Mouse (Mus musculus): ENCODE measurements around the gene Mecr. TPM values are rescaled to one million over a fixed set of nuclear protein-coding genes. Genes with fewer than 3 reads are reported as not detected.

The Mecr gene
- polyA plus RNA-seq, 1 experiment from 2014 or later, result 43.3 TPM

DNA sequence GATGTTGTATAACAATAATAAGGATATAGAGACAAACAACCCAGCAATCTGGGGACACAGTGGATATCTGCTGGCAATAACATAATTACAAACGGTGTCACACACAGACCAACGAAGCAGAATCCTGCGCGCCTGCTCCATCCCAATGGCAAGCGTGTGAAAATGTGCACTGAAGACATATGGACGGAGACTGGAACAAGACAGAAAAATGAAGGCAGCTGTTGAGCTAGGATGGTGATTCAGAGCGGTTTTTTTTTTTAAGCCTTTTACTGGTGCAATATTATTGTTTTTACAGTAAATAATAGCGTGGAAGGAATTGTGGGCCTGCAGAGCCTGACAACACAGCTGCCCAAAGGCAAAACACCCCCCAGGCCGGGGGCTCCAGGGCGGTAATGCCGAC, 30.8 kb upstream of the Mecr start:
- Histone ChIP-seq H3K36me3 (ENCODE audit: control insufficient read depth, insufficient read depth, low read length) (no peaks in the 10 kb centered on the region), H3K27me3 (ENCODE audit: control insufficient read depth, insufficient read depth, low read length) (no peaks in the 10 kb centered on the region), H3K27ac (replicated peaks; ENCODE audit: low read depth, low read length) (no peak overlapping the region), H3K9ac (ENCODE audit: low read length) (no peak overlapping the region), H3K4me1 (ENCODE audit: control insufficient read depth, insufficient read depth, low read length) (no peaks in the 10 kb centered on the region), H3K9me3 (ENCODE audit: control insufficient read depth, low read length) (no peaks in the 10 kb centered on the region), H3K4me3 (ENCODE audit: low read depth, low read length) (no peak overlapping the region), H3K4me2 (ENCODE audit: low read depth, severe bottlenecking) (no peak overlapping the region)
- DNase-seq (ENCODE audit: low spot score) (no peak), ATAC-seq (ENCODE audit: insufficient number of reproducible peaks, low FRiP score, low TSS enrichment, low read depth) (no peak)
- 88% methylated on average over 11 of the region's 11 CpGs for WGBS

DNA sequence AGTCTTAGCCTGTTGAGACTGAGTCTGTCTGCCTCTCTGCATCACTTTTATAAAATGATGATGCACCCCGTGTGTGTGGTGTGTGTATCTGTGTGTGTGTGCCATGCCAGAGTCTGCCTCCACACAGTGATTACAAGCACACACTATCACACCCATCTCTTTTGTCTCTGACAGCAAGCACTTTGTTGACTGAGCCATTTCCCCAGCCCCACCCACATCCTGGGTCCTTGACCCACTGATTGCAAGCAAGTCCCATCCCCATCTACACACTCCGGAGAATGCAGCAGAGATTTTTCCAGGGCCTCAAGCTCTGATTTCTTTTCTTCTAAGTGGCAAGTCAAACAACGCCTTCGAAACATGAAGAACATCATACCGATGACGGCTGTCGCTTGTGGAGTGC, 29.5 kb upstream of the Mecr start:
- no peak overlapping the region for H3K27ac ChIP-seq (replicated peaks; ENCODE audit: low read depth, low read length)
- 94% methylated on average over 7 of the region's 7 CpGs for WGBS
- no peak overlapping the region for H3K4me3 ChIP-seq (ENCODE audit: low read depth, low read length)

DNA sequence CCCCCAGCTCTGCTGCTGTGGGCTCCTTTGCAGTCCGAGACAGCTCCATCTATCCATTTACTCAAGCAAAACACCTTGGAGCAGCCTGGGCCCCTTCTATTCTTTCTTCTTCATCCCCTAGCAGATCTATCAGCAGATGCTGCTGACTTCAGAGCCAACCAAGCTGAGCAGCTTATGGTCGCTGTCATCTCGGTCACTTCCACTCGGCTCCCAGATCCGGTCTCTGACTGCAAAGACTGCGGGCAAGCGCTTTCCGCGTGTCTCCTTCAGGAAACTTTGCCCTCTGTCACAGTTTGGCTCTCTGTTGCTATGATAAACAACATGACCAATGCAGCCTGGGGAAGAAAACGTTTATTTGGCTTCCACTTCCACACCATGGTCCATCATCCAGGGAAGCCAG, 28.4 kb upstream of the Mecr start:
- Histone ChIP-seq H3K9ac (ENCODE audit: low read length) (no peak overlapping the region), H3K9me3 (ENCODE audit: control insufficient read depth, low read length) (no peaks in the 10 kb centered on the region), H3K36me3 (ENCODE audit: control insufficient read depth, insufficient read depth, low read length) (no peaks in the 10 kb centered on the region), H3K4me2 (ENCODE audit: low read depth, severe bottlenecking) (no peak overlapping the region), H3K4me1 (ENCODE audit: control insufficient read depth, insufficient read depth, low read length) (no peaks in the 10 kb centered on the region), H3K27ac (replicated peaks; ENCODE audit: low read depth, low read length) (no peak overlapping the region), H3K27me3 (ENCODE audit: control insufficient read depth, insufficient read depth, low read length) (no peaks in the 10 kb centered on the region), H3K4me3 (ENCODE audit: low read depth, low read length) (no peak overlapping the region)
- ATAC-seq (ENCODE audit: insufficient number of reproducible peaks, low FRiP score, low TSS enrichment, low read depth) (no peak), DNase-seq (ENCODE audit: low spot score) (no peak)
- 85% methylated on average over 10 of the region's 10 CpGs for WGBS

More for the DNA sequence above, 29.5 kb upstream of the Mecr start:
- H3K4me2 ChIP-seq (ENCODE audit: low read depth, severe bottlenecking), result no peak overlapping the region
- H3K9ac ChIP-seq (ENCODE audit: low read length), result no peak overlapping the region
- no peaks in the 10 kb centered on the region for H3K4me1 ChIP-seq (ENCODE audit: control insufficient read depth, insufficient read depth, low read length)
- ATAC-seq (ENCODE audit: insufficient number of reproducible peaks, low FRiP score, low TSS enrichment, low read depth), result no peak
- no peaks in the 10 kb centered on the region for H3K27me3 ChIP-seq (ENCODE audit: control insufficient read depth, insufficient read depth, low read length)
- no peak for DNase-seq (ENCODE audit: low spot score)
- H3K36me3 ChIP-seq (ENCODE audit: control insufficient read depth, insufficient read depth, low read length), result no peaks in the 10 kb centered on the region
- H3K9me3 ChIP-seq (ENCODE audit: control insufficient read depth, low read length), result no peaks in the 10 kb centered on the region

DNA sequence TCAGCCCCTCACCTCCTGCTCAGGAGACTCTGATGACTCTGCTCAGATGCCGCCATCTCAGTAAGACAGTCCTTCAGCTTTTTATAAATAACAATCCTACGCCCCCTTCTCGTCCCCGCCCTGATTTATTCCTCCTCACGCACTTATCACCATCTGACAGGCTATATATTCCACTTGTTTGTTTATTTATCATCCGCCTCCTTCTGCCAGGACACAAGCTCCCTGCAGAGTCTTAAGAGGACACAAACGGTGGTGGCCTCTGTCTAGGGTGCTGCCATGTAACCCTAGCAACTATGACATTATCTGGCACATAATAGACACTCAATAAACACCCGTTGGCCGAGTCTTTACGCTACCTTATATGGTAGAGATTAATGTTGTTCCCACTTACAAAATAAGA, 27.5 kb upstream of the Mecr start:
- no peak for ATAC-seq (ENCODE audit: insufficient number of reproducible peaks, low FRiP score, low TSS enrichment, low read depth)
- H3K9me3 ChIP-seq (ENCODE audit: control insufficient read depth, low read length), result no peaks in the 10 kb centered on the region
- 78% methylated on average over 10 of the region's 10 CpGs for WGBS
- no peak overlapping the region for H3K4me3 ChIP-seq (ENCODE audit: low read depth, low read length)
- no peak for DNase-seq (ENCODE audit: low spot score)
- H3K27me3 ChIP-seq (ENCODE audit: control insufficient read depth, insufficient read depth, low read length), result no peaks in the 10 kb centered on the region
- H3K36me3 ChIP-seq (ENCODE audit: control insufficient read depth, insufficient read depth, low read length), result no peaks in the 10 kb centered on the region
- no peak overlapping the region for H3K9ac ChIP-seq (ENCODE audit: low read length)
- H3K4me1 ChIP-seq (ENCODE audit: control insufficient read depth, insufficient read depth, low read length), result no peaks in the 10 kb centered on the region
- no peak overlapping the region for H3K4me2 ChIP-seq (ENCODE audit: low read depth, severe bottlenecking)
- H3K27ac ChIP-seq (replicated peaks; ENCODE audit: low read depth, low read length), result no peak overlapping the region

DNA sequence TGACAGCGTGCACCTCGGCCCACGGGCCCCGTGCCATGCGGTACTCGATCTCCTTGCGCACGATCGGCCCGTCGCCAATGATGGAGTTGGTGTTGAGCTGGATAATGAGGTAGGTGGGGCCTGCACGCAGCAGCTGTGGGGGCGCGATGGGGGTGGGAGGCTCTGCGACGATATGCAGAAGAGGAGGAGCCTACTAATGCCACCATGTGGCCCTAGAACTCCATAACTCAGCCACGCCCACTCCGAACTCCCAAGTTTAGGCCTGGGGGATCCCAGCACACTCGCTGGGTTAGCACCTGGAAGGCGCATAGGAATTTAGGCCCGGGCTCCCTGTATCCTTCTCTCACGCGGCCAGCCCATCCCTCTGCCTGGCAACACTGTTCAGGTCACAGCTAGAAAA, 24.3 kb upstream of the Mecr start:
- Histone ChIP-seq H3K9ac (ENCODE audit: low read length) (no peak overlapping the region), H3K4me1 (ENCODE audit: control insufficient read depth, insufficient read depth, low read length) (no peaks in the 10 kb centered on the region), H3K36me3 (ENCODE audit: control insufficient read depth, insufficient read depth, low read length) (no peaks in the 10 kb centered on the region), H3K27me3 (ENCODE audit: control insufficient read depth, insufficient read depth, low read length) (no peaks in the 10 kb centered on the region), H3K4me3 (ENCODE audit: low read depth, low read length) (no peak overlapping the region), H3K27ac (replicated peaks; ENCODE audit: low read depth, low read length) (no peak overlapping the region), H3K9me3 (ENCODE audit: control insufficient read depth, low read length) (no peaks in the 10 kb centered on the region), H3K4me2 (ENCODE audit: low read depth, severe bottlenecking) (no peak overlapping the region)
- DNase-seq (ENCODE audit: low spot score), result no peak
- ATAC-seq (ENCODE audit: insufficient number of reproducible peaks, low FRiP score, low TSS enrichment, low read depth), result no peak
- WGBS, result 45% methylated on average over 23 of the region's 23 CpGs

DNA sequence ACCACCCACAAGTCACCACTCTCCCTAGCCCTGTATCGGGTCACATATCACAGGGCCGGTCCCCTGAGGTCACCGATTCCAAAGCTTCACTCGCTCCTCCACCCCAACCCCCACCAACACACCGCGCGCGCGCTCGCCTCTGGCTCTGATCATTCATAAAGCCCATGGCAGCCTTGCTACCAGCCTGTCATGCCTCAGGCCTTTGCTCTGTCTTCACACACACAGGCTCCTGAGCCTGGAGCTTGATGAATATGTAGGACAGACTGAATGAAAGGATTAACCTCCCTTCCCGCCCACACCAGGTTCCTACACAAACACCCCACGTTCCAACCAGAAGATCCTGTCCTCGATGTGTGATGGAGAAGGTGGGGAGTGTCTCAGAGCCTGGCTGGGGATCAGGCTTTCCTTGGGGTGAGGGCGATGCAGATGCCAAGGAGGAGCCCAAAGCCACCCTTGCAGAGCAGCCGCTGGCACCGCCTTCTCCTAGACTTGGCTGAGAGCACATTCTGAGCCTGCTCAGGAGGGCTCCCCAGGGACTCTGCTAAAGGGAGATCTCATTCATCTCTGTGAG, 22.0 kb upstream of the Mecr start:
- Histone ChIP-seq H3K9me3 (ENCODE audit: control insufficient read depth, low read length) (no peaks in the 10 kb centered on the region), H3K36me3 (ENCODE audit: control insufficient read depth, insufficient read depth, low read length) (no peaks in the 10 kb centered on the region), H3K4me2 (ENCODE audit: low read depth, severe bottlenecking) (no peak overlapping the region), H3K9ac (ENCODE audit: low read length) (no peak overlapping the region), H3K4me1 (ENCODE audit: control insufficient read depth, insufficient read depth, low read length) (peaks cover 1% of the 10 kb centered on the region; the same call in 1 of the 2 replicates), H3K4me3 (ENCODE audit: low read depth, low read length) (no peak overlapping the region), H3K27ac (replicated peaks; ENCODE audit: low read depth, low read length) (no peak overlapping the region), H3K27me3 (ENCODE audit: control insufficient read depth, insufficient read depth, low read length) (no peaks in the 10 kb centered on the region)
- DNase-seq (ENCODE audit: low spot score) (no peak), ATAC-seq (ENCODE audit: insufficient number of reproducible peaks, low FRiP score, low TSS enrichment, low read depth) (no peak)
- 50% methylated on average over 16 of the region's 16 CpGs for WGBS

DNA sequence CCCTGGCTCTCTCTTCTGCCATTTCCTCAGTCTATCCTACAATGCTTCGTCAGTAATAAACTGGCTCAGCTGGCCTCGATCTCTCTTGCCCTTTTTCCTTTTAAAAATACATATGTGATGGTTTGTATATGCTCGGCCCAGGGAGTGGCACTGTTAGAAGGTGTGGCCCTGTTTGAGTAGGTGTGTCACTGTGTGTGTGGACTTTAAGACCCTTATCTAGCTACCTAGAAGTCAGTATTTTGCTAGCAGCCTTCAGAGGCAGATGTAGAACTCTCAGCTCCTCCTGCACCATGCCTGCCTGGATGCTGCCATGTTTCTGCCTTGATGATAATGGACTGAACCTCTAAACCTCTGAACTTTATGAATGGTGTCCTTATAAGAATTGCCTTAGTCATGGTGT, 20.7 kb upstream of the Mecr start:
- H3K9me3 ChIP-seq (ENCODE audit: control insufficient read depth, low read length), result no peaks in the 10 kb centered on the region
- 75% methylated on average over 3 of the region's 3 CpGs for WGBS
- peaks cover 9% of the 10 kb centered on the region; the same call in 1 of the 2 replicates for H3K4me1 ChIP-seq (ENCODE audit: control insufficient read depth, insufficient read depth, low read length)
- no peak overlapping the region for H3K4me3 ChIP-seq (ENCODE audit: low read depth, low read length)
- ATAC-seq (ENCODE audit: insufficient number of reproducible peaks, low FRiP score, low TSS enrichment, low read depth), result no peak
- H3K9ac ChIP-seq (ENCODE audit: low read length), result no peak overlapping the region
- H3K4me2 ChIP-seq (ENCODE audit: low read depth, severe bottlenecking), result no peak overlapping the region
- H3K36me3 ChIP-seq (ENCODE audit: control insufficient read depth, insufficient read depth, low read length), result no peaks in the 10 kb centered on the region
- no peak overlapping the region for H3K27ac ChIP-seq (replicated peaks; ENCODE audit: low read depth, low read length)
- H3K27me3 ChIP-seq (ENCODE audit: control insufficient read depth, insufficient read depth, low read length), result no peaks in the 10 kb centered on the region
- DNase-seq (ENCODE audit: low spot score), result no peak

DNA sequence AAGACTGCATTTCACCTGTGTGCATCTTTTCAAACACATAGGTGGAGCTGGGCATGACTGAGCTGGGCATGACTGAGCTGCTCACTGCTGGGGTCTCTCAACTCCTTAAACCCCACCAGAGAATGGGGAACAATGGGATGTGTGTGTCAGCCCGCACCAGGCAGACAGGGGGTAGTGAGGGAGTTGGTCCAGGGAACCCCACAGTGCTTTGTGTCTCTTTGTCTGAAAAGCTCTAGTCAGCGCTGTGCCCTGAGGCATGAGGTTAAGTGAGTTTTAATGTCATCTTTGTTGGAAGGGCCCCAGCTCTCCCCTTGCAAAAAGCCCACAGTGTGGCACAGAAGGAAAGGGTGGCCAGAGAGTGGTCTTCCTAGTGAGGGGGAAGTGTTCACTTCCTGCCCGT, 18.3 kb upstream of the Mecr start:
- Histone ChIP-seq H3K27me3 (ENCODE audit: control insufficient read depth, insufficient read depth, low read length) (no peaks in the 10 kb centered on the region), H3K4me1 (ENCODE audit: control insufficient read depth, insufficient read depth, low read length) (peaks cover 9% of the 10 kb centered on the region; the same call in 1 of the 2 replicates), H3K4me2 (ENCODE audit: low read depth, severe bottlenecking) (no peak overlapping the region), H3K4me3 (ENCODE audit: low read depth, low read length) (no peak overlapping the region), H3K9me3 (ENCODE audit: control insufficient read depth, low read length) (no peaks in the 10 kb centered on the region), H3K36me3 (ENCODE audit: control insufficient read depth, insufficient read depth, low read length) (no peaks in the 10 kb centered on the region), H3K27ac (replicated peaks; ENCODE audit: low read depth, low read length) (no peak overlapping the region), H3K9ac (ENCODE audit: low read length) (no peak overlapping the region)
- no peak for DNase-seq (ENCODE audit: low spot score)
- ATAC-seq (ENCODE audit: insufficient number of reproducible peaks, low FRiP score, low TSS enrichment, low read depth), result no peak
- WGBS, result 77% methylated on average over 3 of the region's 3 CpGs

DNA sequence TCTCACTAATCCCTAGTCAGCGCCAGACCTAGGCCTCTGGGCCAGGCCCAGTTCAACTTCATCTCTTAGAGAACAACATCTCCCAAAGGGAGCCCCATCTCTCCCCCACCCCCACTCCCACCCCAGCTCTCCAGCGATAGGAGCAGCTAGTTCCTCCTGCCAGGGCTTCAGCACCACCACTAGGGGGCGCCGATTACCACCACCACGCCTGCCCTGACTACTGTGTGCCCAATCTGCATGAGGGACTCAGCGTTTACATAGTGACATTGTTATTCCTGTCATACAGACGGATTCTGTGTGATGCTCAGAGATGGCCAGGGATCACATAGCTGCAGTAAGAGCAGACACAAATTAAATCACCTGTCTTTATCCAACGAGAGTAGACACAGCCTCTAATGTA, 17.4 kb upstream of the Mecr start:
- Histone ChIP-seq H3K9ac (ENCODE audit: low read length) (no peak overlapping the region), H3K4me2 (ENCODE audit: low read depth, severe bottlenecking) (no peak overlapping the region), H3K4me1 (ENCODE audit: control insufficient read depth, insufficient read depth, low read length) (peaks cover 9% of the 10 kb centered on the region; the same call in 1 of the 2 replicates), H3K9me3 (ENCODE audit: control insufficient read depth, low read length) (no peaks in the 10 kb centered on the region), H3K27me3 (ENCODE audit: control insufficient read depth, insufficient read depth, low read length) (no peaks in the 10 kb centered on the region), H3K4me3 (ENCODE audit: low read depth, low read length) (no peak overlapping the region), H3K36me3 (ENCODE audit: control insufficient read depth, insufficient read depth, low read length) (no peaks in the 10 kb centered on the region), H3K27ac (replicated peaks; ENCODE audit: low read depth, low read length) (no peak overlapping the region)
- 48% methylated on average over 8 of the region's 8 CpGs for WGBS
- ATAC-seq (ENCODE audit: insufficient number of reproducible peaks, low FRiP score, low TSS enrichment, low read depth) (no peak), DNase-seq (ENCODE audit: low spot score) (no peak)

All from limb, embryonic 11.5 days (tissue).